ENCODE assay signal across 24 mouse cellular contexts in the genomic region with DNA sequence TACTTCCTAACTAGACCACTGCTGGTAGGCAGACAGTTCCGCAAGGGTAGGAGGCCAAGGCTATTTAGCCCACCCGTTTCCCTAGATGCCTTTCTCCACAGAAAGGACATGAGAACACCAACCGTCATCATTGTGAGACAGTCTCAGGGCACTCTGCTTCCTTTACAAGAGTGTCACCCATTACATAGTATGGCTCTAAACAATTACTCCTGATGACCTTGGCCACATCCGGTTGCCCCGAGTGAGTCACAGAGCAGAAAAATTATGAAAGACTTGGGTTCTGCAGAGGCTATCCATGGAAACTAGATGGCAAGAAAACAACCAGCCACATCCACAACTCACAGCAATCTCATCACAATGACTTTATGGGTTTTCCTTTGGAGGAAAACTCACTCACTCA.
DNase-seq lines count a peak whose midpoint lies in the region; ATAC-seq lines count a peak whose summit lies in the region.
"Had no signal": no experiment of that assay in that cellular context is flagged by ENCODE, and none has a peak within 500 bp of the region (broad histone marks: within the 10 kb centered on the region; RNA-seq: fewer than 3 reads in every experiment).

No protein-coding gene starts in this region.

- no peaks in the 10 kb centered on the region for H3K27me3 ChIP-seq in hindbrain, embryonic 13.5 days
- no peaks in the 10 kb centered on the region for H3K27me3 ChIP-seq in hindbrain, embryonic 11.5 days (ENCODE audit: control insufficient read depth, insufficient read depth, low read length)
- H3K27me3 ChIP-seq in embryonic facial prominence, embryonic 10.5 days (replicated peaks; ENCODE audit: low read depth, poor library complexity, severe bottlenecking) = no peaks in the 10 kb centered on the region
- H3K27me3 ChIP-seq: CH12.LX; embryonic facial prominence, embryonic 13.5 days; embryonic facial prominence, embryonic 15.5 days; forebrain, embryonic 12.5 days; Patski had no signal

- no peaks in the 10 kb centered on the region for H3K9me3 ChIP-seq in hindbrain, embryonic 13.5 days
- no peaks in the 10 kb centered on the region for H3K9me3 ChIP-seq in hindbrain, embryonic 11.5 days (ENCODE audit: control insufficient read depth, low read length)
- H3K9me3 ChIP-seq in embryonic facial prominence, embryonic 10.5 days = no peaks in the 10 kb centered on the region
- H3K9me3 ChIP-seq: embryonic facial prominence, embryonic 13.5 days; embryonic facial prominence, embryonic 15.5 days; forebrain, embryonic 10.5 days; forebrain, embryonic 12.5 days; G1E had no signal

- H3K27ac ChIP-seq in hindbrain, embryonic 13.5 days = 0 out of 2 replicates have a peak overlapping the region, but pooled peaks have one; percentile 18
- H3K27ac ChIP-seq in hindbrain, embryonic 11.5 days (ENCODE audit: low read depth, low read length) = no peak overlapping the region
- H3K27ac ChIP-seq in embryonic facial prominence, embryonic 10.5 days (replicated peaks) = 0 out of 2 replicates have a peak overlapping the region, but pooled peaks have one; percentile 15
- H3K27ac ChIP-seq: embryonic facial prominence, embryonic 15.5 days; forebrain, embryonic 10.5 days; forebrain, embryonic 12.5 days had no signal

- 0 out of 2 replicates have a peak, but pooled peaks cover 4% of the 10 kb centered on the region for H3K36me3 ChIP-seq in hindbrain, embryonic 13.5 days
- no peaks in the 10 kb centered on the region for H3K36me3 ChIP-seq in hindbrain, embryonic 11.5 days (ENCODE audit: control insufficient read depth, insufficient read depth, low read length)
- H3K36me3 ChIP-seq in embryonic facial prominence, embryonic 10.5 days (replicated peaks) = peaks cover 4% of the 10 kb centered on the region; the same call in 1 of the 2 replicates
- H3K36me3 ChIP-seq: embryonic facial prominence, embryonic 15.5 days; forebrain, embryonic 10.5 days; forebrain, embryonic 12.5 days; G1E had no signal

- no peak for ATAC-seq in hindbrain, embryonic 13.5 days (ENCODE audit: low FRiP score)
- no peak for ATAC-seq in hindbrain, embryonic 11.5 days (ENCODE audit: low FRiP score)
- ATAC-seq: activated CD4-positive, CD25-positive, alpha-beta regulatory T cell, adult 4 months; CD4-positive, CD25-positive, alpha-beta regulatory T cell, adult 4 months; forebrain, embryonic 14.5 days; forebrain, embryonic 16.5 days; Patski had no signal

- H3K4me1 ChIP-seq in hindbrain, embryonic 13.5 days (replicated peaks) = peaks cover 26% of the 10 kb centered on the region
- peaks cover 5% of the 10 kb centered on the region; the same call in 1 of the 2 replicates for H3K4me1 ChIP-seq in hindbrain, embryonic 11.5 days (replicated peaks; ENCODE audit: control insufficient read depth, insufficient read depth, low read length)
- H3K4me1 ChIP-seq in embryonic facial prominence, embryonic 10.5 days = peaks cover 33% of the 10 kb centered on the region

- no peak overlapping the region for H3K4me3 ChIP-seq in hindbrain, embryonic 13.5 days
- H3K4me3 ChIP-seq in hindbrain, embryonic 11.5 days (ENCODE audit: low read depth, low read length) = no peak overlapping the region
- no peak overlapping the region for H3K4me3 ChIP-seq in embryonic facial prominence, embryonic 10.5 days
- H3K4me3 ChIP-seq: embryonic facial prominence, embryonic 13.5 days; embryonic facial prominence, embryonic 15.5 days; erythroblast, embryonic 14.5 days; forebrain, embryonic 10.5 days; forebrain, embryonic 12.5 days had no signal

- whole genome bisulfite sequencing in hindbrain, embryonic 13.5 days = 82% methylated on average over 5 of the region's 5 CpGs
- 84% methylated on average over 5 of the region's 5 CpGs for WGBS in hindbrain, embryonic 11.5 days
- 80% methylated on average over 5 of the region's 5 CpGs for WGBS in embryonic facial prominence, embryonic 10.5 days

- H3K9ac ChIP-seq in hindbrain, embryonic 13.5 days = no peak overlapping the region
- no peak overlapping the region for H3K9ac ChIP-seq in hindbrain, embryonic 11.5 days (ENCODE audit: low read depth, low read length)
- H3K9ac ChIP-seq: embryonic facial prominence, embryonic 13.5 days; embryonic facial prominence, embryonic 15.5 days; forebrain, embryonic 12.5 days had no signal

- no peak overlapping the region for H3K4me2 ChIP-seq in hindbrain, embryonic 13.5 days
- no peak overlapping the region for H3K4me2 ChIP-seq in hindbrain, embryonic 11.5 days (replicated peaks; ENCODE audit: low read depth, low read length)
- H3K4me2 ChIP-seq: embryonic facial prominence, embryonic 13.5 days; embryonic facial prominence, embryonic 15.5 days; forebrain, embryonic 12.5 days had no signal

- DNase-seq in adrenal gland, postnatal 14 days = peak; percentile 32
- no peak for DNase-seq in adrenal gland, postnatal 25 days
- DNase-seq in hindbrain, embryonic 11.5 days (ENCODE audit: low spot score) = no peak
- no peak for DNase-seq in embryonic facial prominence, embryonic 10.5 days (ENCODE audit: low spot score)
- DNase-seq in thymus, postnatal 4 days = no peak
- DNase-seq: adrenal gland, postnatal 10 days; cerebellum, adult 11-12 months; cerebellum, adult 2 months; cerebellum, adult 9-10 months; cerebellum, postnatal 10 days; cerebellum, postnatal 25 days had no signal
